Mouse (Mus musculus) left cerebral cortex, adult 8-10 months (tissue): ENCODE measurements around the gene Prkn. TPM values are rescaled to one million over a fixed set of nuclear protein-coding genes. Genes with fewer than 3 reads are reported as not detected.
A peak's percentile ranks its signal among the peaks of the same experiment; 100 is the strongest.

Source experiments
- DNase-seq, 2 experiments: peaks; one replicate each; pipeline ENCODE4 v3.0.0; 2022; ENCODE audit warnings: low spot score in 2 of 2
- total RNA-seq, 4 experiments: library from RNA; stranded (reverse); gene quantifications; 2 replicates each; pipeline ENCODE4 v1.2.4; 2022

The Prkn gene
- total RNA-seq = 10 to 100 TPM; 17.6 to 23.7 (median 21.6) TPM

GRCm38 (mm10) chr17:10840148-10840707 lies at the start of gene Prkn, which contains the start of gene Pacrg:
Gene Prkn, plus strand, starts transcription at chr17:10840384.
Gene Pacrg, minus strand, starts transcription at chr17:10840311.
- peak; percentile 94 to 98 for DNase-seq

GRCm38 (mm10) chr17:10791661-10792060 lies 48.5 kb upstream of the Prkn start:
- no peak for DNase-seq

- no peak for DNase-seq
Observed at GRCm38 (mm10) chr17:10806692-10807091, 33.5 kb upstream of the Prkn start.

GRCm38 (mm10) chr17:10807261-10807998 lies 32.8 kb upstream of the Prkn start:
- peak in 1 of 2 experiments; percentile 25 for DNase-seq

GRCm38 (mm10) chr17:10808571-10808970 lies 31.6 kb upstream of the Prkn start:
- DNase-seq = no peak

DNA sequence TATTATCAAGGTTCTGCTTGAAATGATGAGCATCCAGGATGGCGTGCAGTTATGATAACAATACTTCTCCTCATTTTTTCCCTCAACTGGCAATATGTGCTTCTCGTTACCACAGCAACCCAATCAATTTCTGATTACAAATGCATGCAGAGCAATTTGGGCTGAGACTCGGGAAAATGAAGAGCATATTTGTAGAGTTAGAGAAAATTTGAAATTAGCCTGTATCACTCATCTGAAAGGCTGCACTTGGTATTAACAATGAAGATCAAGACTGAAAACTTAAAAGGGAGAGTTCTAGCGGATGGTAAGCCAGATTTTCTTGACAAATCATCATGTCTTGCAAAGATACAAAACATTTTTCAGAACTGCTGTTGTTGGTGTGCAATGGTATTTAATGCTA lies 21.2 kb upstream of the Prkn start:
- no peak for DNase-seq

DNA sequence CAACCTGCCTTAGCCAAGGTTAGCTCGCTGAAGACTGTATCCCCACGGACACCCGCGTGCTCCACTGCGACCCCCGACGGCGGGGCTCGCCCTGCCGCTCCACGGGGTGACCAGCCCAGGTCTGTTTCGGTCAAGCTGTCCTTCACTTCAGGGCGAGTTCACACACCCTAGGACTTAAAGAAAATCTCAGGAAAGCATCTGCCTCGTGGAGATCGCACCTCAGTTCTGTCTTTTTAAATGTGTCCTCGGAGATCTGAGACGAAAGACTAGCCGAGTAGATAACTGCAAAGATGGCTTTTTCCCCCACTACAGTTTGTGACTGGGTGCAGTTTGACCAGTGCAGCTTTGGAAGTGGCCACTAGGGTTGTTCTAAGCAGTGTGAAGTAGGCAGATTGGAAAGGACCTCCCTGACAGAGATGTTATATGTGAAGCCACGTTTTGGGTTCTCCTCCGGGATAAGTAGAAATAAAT lies 582 bp downstream of the Prkn start:
- DNase-seq = peak; percentile 34 to 42

- no peak for DNase-seq
Observed at GRCm38 (mm10) chr17:10854207-10854606, 14.0 kb downstream of the Prkn start.

GRCm38 (mm10) chr17:10874208-10875187 lies 34.3 kb downstream of the Prkn start:
- no peak for DNase-seq

GRCm38 (mm10) chr17:10878986-10879385 lies 38.8 kb downstream of the Prkn start:
- no peak for DNase-seq

DNA sequence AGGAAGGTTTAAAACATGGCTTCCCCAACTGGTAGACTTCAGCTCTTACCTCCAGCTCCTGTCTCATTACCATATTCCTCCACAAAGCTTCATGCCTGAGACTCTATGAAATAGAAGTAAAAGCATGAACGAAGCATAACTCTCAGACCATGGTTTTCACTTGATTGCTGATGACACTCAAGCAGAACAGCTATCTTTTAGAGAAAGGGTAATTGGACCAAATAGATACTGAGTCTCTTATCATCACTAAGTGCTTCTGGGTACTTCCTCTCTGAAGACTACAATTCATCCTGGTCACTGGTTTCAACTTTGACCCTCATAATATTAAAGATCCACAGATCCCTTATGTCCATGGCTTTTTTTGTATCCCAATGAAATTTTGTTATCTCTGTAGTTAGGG lies 42.1 kb downstream of the Prkn start:
- DNase-seq = no peak

DNA sequence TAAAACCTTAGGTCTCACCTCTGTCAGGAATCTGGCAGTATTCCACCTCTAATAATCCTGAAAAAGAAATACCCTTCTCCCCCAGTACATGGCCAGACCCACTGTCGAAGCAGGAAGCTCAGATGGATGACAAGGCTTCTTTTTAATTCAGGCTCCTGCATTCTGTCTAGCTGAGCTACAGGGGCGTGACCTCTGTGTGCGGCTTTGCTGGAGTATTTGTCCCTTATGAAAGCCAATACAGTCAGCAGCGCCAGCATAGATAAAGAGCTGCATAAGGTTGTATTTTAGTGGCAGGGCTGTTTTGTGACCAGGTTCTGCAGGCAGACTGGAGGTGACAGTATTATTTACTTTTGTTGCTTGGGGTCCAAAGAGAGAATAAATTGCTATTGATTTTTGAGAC lies 47.7 kb downstream of the Prkn start:
- no peak for DNase-seq

GRCm38 (mm10) chr17:10901686-10902228 lies 61.6 kb downstream of the Prkn start:
- DNase-seq = no peak

DNA sequence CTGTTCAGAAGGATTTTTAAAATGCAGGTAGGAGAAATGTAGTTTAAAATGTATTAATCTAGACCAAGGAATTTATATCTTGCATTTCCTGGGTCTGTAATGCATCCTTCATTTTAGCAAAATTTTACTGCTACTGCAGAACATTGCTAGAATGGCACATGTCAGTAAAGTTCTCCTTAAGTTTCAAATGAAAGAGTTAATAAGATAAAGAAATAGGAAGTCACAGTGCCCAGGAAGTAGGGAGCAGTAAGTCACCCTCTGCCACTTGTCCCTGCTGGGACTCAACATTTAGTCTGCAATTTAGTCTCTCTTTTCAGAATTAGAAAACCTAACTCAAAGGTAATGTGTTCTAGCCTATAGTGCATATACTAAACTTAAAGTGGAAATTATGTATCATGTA lies 96.5 kb downstream of the Prkn start:
- no peak for DNase-seq

DNA sequence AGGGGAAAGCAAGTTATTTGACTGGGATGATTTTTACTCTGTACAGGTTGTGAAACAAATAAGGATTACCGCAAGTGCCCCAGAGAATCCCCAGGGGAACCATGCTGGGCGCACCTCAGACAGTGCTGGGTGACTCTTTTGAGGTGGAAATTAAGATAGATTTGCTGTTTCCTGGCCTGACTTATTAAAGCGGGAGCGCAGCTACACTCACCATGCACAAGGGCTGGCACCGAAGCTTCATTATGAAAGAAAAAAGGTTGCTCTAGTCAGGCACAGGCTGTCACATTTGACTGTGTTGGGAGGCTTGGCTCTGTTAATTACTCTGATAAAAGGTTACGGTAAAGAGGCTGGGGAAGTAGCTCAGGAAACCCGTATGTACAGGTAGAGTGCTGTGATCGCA lies 97.7 kb downstream of the Prkn start:
- DNase-seq = no peak

DNA sequence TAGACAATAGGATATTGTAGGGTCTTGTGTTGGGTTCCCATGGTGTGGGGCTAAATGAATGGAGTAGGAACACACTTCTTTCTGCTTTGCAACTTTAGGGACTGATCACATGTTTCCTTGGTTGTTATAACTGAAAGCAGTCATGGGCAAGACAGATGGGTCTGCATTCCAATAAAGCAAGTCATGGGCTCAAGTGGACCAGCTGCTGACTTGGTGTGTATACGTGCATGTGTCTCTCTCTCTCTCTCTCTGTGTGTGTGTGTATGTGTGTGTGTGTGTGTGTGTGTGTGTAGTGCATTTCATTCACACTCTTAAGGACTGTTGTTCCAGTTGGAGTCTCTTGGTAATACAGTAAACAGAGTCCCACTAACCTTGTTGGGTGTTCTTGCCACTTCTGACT lies 98.6 kb downstream of the Prkn start:
- DNase-seq = no peak

DNA sequence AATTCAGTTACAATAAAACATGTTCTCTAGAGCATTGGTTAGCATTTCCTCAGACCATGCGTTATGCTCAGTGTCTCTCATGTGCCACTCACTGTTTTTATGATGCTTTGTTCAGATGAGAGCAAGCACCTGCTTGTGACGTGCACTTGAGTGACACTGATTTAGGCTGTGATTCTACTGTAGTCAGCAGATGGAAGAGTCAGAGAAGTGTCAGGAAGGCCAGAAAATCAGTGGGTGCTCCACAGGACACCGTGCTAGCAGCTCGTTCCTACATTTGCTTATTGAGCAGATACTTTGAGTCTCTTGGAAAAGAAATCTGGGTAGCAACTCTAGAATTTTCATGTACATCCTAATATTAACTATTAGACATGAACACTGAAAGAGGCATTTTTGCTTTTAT lies 106.4 kb downstream of the Prkn start:
- DNase-seq = no peak

DNA sequence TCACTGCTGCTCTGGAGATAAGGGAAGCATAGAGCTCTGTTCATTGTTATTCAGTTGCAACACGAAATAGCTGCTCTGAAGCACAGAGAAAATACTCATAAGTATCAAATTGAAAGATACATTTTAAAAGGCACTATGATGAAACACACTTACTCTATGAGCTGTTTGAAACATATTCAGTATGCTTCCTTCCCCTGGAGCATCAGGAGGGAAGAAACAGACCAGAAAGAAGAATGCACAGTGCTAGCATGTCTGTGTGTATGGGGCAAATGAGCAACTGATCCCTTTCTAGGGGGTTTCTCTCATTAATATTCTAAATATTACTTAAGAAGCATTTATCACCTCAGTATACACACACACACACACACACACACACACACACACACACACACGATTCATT lies 107.4 kb downstream of the Prkn start:
- DNase-seq = no peak

DNA sequence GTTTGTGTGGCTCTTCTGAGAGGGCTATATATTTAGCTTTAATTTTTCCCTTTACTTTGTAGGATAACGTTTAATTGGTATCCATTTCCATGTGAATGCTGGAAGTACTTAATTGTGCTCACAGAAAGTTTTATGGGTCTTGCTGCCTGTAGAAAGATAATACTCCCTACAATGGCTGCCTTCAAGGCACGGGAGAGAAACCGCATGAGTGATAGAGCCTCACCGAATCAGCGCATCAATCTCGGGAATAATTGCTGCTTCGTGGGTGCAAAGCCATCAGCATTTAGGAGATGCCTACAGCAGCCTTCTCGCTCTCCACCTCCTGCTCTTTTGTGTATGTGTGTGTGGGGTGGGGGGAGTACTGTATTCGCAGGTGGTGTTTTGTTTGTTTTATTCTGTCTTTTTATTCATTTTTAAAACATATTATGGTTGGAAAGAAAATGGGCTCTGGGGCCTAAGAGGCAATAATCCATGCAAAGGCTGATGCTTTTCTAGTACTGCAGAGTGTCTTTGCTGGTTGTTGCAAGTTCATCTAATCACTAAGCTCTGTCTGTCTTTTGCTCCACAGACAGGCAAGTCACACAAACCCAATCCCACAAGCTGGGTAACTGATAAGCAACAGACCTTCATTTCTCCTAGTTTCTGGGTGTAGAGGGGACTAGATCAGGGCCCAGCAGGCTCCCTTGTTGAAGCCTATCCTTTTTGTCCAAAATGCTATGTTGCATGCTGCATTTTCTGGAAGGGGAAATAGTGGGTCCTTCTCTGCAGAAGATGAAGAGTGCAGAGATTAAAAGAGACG lies 119.1 kb downstream of the Prkn start:
- DNase-seq = no peak

- DNase-seq = no peak
Observed at GRCm38 (mm10) chr17:10962151-10962550, 122.0 kb downstream of the Prkn start.

- no peak for DNase-seq
Observed at GRCm38 (mm10) chr17:10982136-10982535, 142.0 kb downstream of the Prkn start.
